Mouse (Mus musculus) myocyte (in vitro differentiated cells): ENCODE measurements around the gene Mitf.

ENCODE experiments used
- CEBPB ChIP-seq: IDR thresholded peaks from 2 replicates; pipeline ENCODE4 v1.6.1; 2011; ENCODE audit warnings: mild to moderate bottlenecking, moderate library complexity; ENCODE audit not compliant: poor library complexity, insufficient read depth, severe bottlenecking
- E2F4 ChIP-seq: IDR thresholded peaks from one replicate; pipeline ENCODE4 v1.6.1; 2011; ENCODE audit warnings: mild to moderate bottlenecking, control low read depth, moderate library complexity; ENCODE audit not compliant: insufficient read depth
- MAX ChIP-seq: IDR thresholded peaks from one replicate; pipeline ENCODE4 v1.6.1; 2011; ENCODE audit warnings: low read depth, mild to moderate bottlenecking, control low read depth
- MYOD1 ChIP-seq, 3 experiments: IDR thresholded peaks; one replicate each; pipeline ENCODE4 v1.6.1; 2011; ENCODE audit warnings: control low read depth in 2 of 3, low read depth in 2 of 3, mild to moderate bottlenecking in 2 of 3, moderate library complexity in 1 of 3; ENCODE audit not compliant: insufficient read length in 2 of 3, control insufficient read depth in 1 of 3
- POLR2A ChIP-seq: IDR thresholded peaks from one replicate; pipeline ENCODE4 v1.6.1; 2011; ENCODE audit warnings: low read depth, mild to moderate bottlenecking, control low read depth, moderate library complexity; ENCODE audit not compliant: insufficient read length
- SRF ChIP-seq: IDR thresholded peaks from one replicate; pipeline ENCODE4 v1.6.1; 2011; ENCODE audit warnings: low read depth; ENCODE audit not compliant: control insufficient read depth, insufficient read length
- TCF12 ChIP-seq: IDR thresholded peaks from one replicate; pipeline ENCODE4 v1.6.1; 2011; ENCODE audit warnings: mild to moderate bottlenecking, control low read depth; ENCODE audit not compliant: poor library complexity, insufficient read depth, severe bottlenecking
- TCF3 ChIP-seq: IDR thresholded peaks from one replicate; pipeline ENCODE4 v1.6.1; 2011; ENCODE audit warnings: low read depth, control low read depth; ENCODE audit not compliant: insufficient read length
- USF1 ChIP-seq: IDR thresholded peaks from one replicate; pipeline ENCODE4 v1.6.1; 2011; ENCODE audit warnings: low read depth, mild to moderate bottlenecking, control low read depth, moderate library complexity

DNA sequence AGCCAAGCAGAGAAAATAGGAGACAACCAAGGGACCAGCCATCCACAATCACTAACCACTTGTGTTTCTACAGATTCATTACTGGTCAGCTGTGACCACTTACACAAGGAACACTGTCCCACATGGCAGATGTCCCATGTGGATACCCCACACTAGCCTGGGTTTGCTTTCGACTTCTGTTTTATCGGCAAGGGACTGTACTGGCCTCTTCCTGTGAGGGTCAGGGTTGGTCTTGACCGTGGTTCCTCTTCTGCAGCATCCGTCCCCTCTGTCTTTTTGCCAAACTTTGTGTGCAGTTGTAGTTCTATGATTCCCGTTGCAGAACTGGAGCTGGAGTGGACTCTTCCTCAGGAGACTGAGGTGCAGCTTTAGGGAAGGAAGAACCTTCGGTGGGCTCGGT lies 59.7 kb downstream of the Mitf start:
- TF ChIP-seq MYOD1 (IDR thresholded peaks at IDR 0.05; ENCODE audit: control insufficient read depth in 1 of 3, insufficient read length in 2 of 3, low read depth in 2 of 3) (no peak), POLR2A (no peak), TCF3 (no peak), CEBPB (no peak), MAX (no peak), USF1 (no peak), E2F4 (no peak), TCF12 (no peak), SRF (no peak)
